Mouse (Mus musculus): ENCODE measurements around the gene Atf6. TPM values are rescaled to one million over a fixed set of nuclear protein-coding genes. Genes with fewer than 3 reads are reported as not detected.

Gene Atf6
- total and polyA plus RNA-seq, 3 experiments, result 11.7 to 16.4 TPM; not detected in 1

- peak; percentile 56 for TF ChIP-seq SIN3A (IDR thresholded peaks at IDR 0.05; ENCODE audit: low read length)
- TF ChIP-seq POLR2AphosphoS2 (IDR thresholded peaks at IDR 0.05; ENCODE audit: low read length), result no peak
- no peak for TF ChIP-seq ELF1 (IDR thresholded peaks at IDR 0.05; ENCODE audit: low read depth, low read length)
- TF ChIP-seq USF1 (IDR thresholded peaks at IDR 0.05; ENCODE audit: low read depth, low read length), result no peak
- peak; percentile 65 for TF ChIP-seq MXI1 (IDR thresholded peaks at IDR 0.05; ENCODE audit: low read depth, low read length)
- peak; percentile 61 for TF ChIP-seq GATA1 (IDR thresholded peaks at IDR 0.05; ENCODE audit: low read depth, low read length)
- TF ChIP-seq MYB (IDR thresholded peaks at IDR 0.05; ENCODE audit: low read depth, low read length), result peak; percentile 39; the same call in 1 of the 2 replicates
- peak; percentile 87 for TF ChIP-seq ZNF384 (IDR thresholded peaks at IDR 0.05; ENCODE audit: low read depth, low read length)
- peak; percentile 84 for TF ChIP-seq TCF12 (IDR thresholded peaks at IDR 0.05; ENCODE audit: low read depth, low read length)
- no peak for TF ChIP-seq HCFC1 (IDR thresholded peaks at IDR 0.05; ENCODE audit: low read depth, low read length)
- TF ChIP-seq CHD1 (IDR thresholded peaks at IDR 0.05; ENCODE audit: low read depth, low read length), result no peak
Observed at GRCm38 (mm10) chr1:170855056-170855760, 12.4 kb downstream of the Atf6 start (continued).

DNA sequence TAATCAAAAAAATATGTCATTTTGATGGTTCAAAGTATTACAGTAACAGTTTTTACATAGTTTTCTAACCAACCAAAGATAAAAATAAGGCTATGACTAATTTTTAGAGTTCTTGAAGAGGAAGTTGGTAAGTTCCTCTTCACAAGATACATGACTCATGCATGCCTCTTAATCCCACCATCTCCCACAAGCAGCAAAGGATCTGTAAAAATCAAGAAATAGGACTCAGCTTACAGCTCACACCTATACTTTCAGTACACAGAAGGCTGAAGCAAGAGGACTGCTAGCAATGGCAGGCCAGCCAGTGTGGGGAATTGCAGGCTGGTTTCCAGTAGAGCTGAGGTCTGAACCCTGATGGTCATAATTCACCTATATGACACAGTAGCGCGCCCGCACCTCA lies 14.0 kb downstream of the Atf6 start:
- peak overlapping the region; percentile 10 to 36; a peak in 3 of 4 replicates for H3K4me3 ChIP-seq (ENCODE audit: control insufficient read depth in 1 of 2, insufficient read depth in 1 of 2, low read depth in 2 of 2, low read length in 2 of 2)
- peak overlapping the region; percentile 92 for H3K27ac ChIP-seq (ENCODE audit: control insufficient read depth, low read depth, low read length)
- H3K36me3 ChIP-seq (ENCODE audit: control insufficient read depth in 1 of 2, insufficient read depth in 2 of 2, low read length in 2 of 2), result peaks cover 0 to 66% of the 10 kb centered on the region in 2 experiments; a peak in 2 of 4 replicates
- H3K9ac ChIP-seq (ENCODE audit: control insufficient read depth, low read depth, low read length, poor library complexity, severe bottlenecking), result peak overlapping the region; percentile 43; the same call in 1 of the 2 replicates
- H3K4me1 ChIP-seq (ENCODE audit: control insufficient read depth in 1 of 2, insufficient read depth in 2 of 2, low read length in 2 of 2), result peaks cover 24 to 48% of the 10 kb centered on the region in 2 experiments
- H3K9me3 ChIP-seq (replicated peaks; ENCODE audit: insufficient read depth, low read length), result no peaks in the 10 kb centered on the region
- peak; percentile 91 for DNase-seq (ENCODE audit: low read depth, low spot score)
- peaks cover 6% of the 10 kb centered on the region; the same call in 1 of the 2 replicates for H3K79me2 ChIP-seq (ENCODE audit: control insufficient read depth, insufficient read depth, low read length, poor library complexity)
- H3K27me3 ChIP-seq (ENCODE audit: control insufficient read depth in 1 of 2, insufficient read depth in 2 of 2, low read length in 2 of 2), result no peaks in the 10 kb centered on the region
- TF ChIP-seq MAZ (IDR thresholded peaks at IDR 0.05; ENCODE audit: low read depth, low read length) (no peak), POLR2A (IDR thresholded peaks at IDR 0.05; ENCODE audit: control insufficient read depth in 1 of 2, insufficient read depth in 1 of 2, low read depth in 1 of 2, low read length in 2 of 2, poor library complexity in 1 of 2) (no peak), ZKSCAN1 (IDR thresholded peaks at IDR 0.05; ENCODE audit: low read depth, low read length) (no peak), ZNF384 (IDR thresholded peaks at IDR 0.05; ENCODE audit: low read depth, low read length) (peak; percentile 70), NRF1 (IDR thresholded peaks at IDR 0.05; ENCODE audit: insufficient read depth, low read depth, low read length, poor library complexity, severe bottlenecking) (no peak), EP300 (IDR thresholded peaks at IDR 0.05; ENCODE audit: low read depth in 1 of 2, low read length in 2 of 2) (peak; percentile 88 to 98), TAL1 (IDR thresholded peaks at IDR 0.05; ENCODE audit: low read length) (no peak), GABPA (IDR thresholded peaks at IDR 0.05; ENCODE audit: low read depth, low read length) (no peak), NELFE (IDR thresholded peaks at IDR 0.05; ENCODE audit: low read depth, low read length) (no peak), POLR2AphosphoS5 (IDR thresholded peaks at IDR 0.05; ENCODE audit: borderline replicate concordance, low read depth, low read length) (no peak), POLR2AphosphoS2 (IDR thresholded peaks at IDR 0.05; ENCODE audit: low read length) (no peak), TBP (IDR thresholded peaks at IDR 0.05; ENCODE audit: low read depth, low read length) (0 out of 2 replicates have a peak, but pooled peaks have one; percentile 49), ZMIZ1 (IDR thresholded peaks at IDR 0.05; ENCODE audit: low read depth, low read length) (no peak), BHLHE40 (IDR thresholded peaks at IDR 0.05; ENCODE audit: borderline replicate concordance, low read depth, low read length) (peak; percentile 58; the same call in 1 of the 2 replicates), USF1 (IDR thresholded peaks at IDR 0.05; ENCODE audit: low read depth, low read length) (no peak), TCF12 (IDR thresholded peaks at IDR 0.05; ENCODE audit: low read depth, low read length) (peak; percentile 48; the same call in 1 of the 2 replicates), SMC3 (IDR thresholded peaks at IDR 0.05; ENCODE audit: low read depth, low read length) (no peak), MXI1 (IDR thresholded peaks at IDR 0.05; ENCODE audit: low read depth, low read length) (peak; percentile 50; the same call in 1 of the 2 replicates), GATA1 (IDR thresholded peaks at IDR 0.05; ENCODE audit: low read depth, low read length) (peak; percentile 84), CTCF (IDR thresholded peaks at IDR 0.05 in 2 of 3, conservative IDR thresholded peaks at IDR 0.05 in 1 of 3; ENCODE audit: control insufficient read depth in 1 of 3, insufficient read depth in 1 of 3, low read depth in 2 of 3, low read length in 3 of 3, poor library complexity in 1 of 3, severe bottlenecking in 1 of 3) (no peak), MYB (IDR thresholded peaks at IDR 0.05; ENCODE audit: low read depth, low read length) (peak; percentile 22; the same call in 1 of the 2 replicates), UBTF (IDR thresholded peaks at IDR 0.05; ENCODE audit: borderline replicate concordance, insufficient read depth, low read depth, low read length) (no peak), RCOR1 (IDR thresholded peaks at IDR 0.05; ENCODE audit: low read depth, low read length) (peak; percentile 81), MYC (IDR thresholded peaks at IDR 0.05; ENCODE audit: low read depth, low read length) (peak; percentile 77), RAD21 (IDR thresholded peaks at IDR 0.05; ENCODE audit: low read depth, low read length) (no peak), MEF2A (IDR thresholded peaks at IDR 0.05; ENCODE audit: extremely low read depth, insufficient replicate concordance, low read depth, low read length, poor library complexity, severe bottlenecking) (peak; percentile 73; the same call in 1 of the 2 replicates), CHD2 (IDR thresholded peaks at IDR 0.05; ENCODE audit: low read length) (no peak), ELF1 (IDR thresholded peaks at IDR 0.05; ENCODE audit: low read depth, low read length) (no peak), SIN3A (IDR thresholded peaks at IDR 0.05; ENCODE audit: low read length) (peak; percentile 82), JUND (IDR thresholded peaks at IDR 0.05; ENCODE audit: low read depth, low read length) (peak; percentile 97)

Measured in MEL (cell line).